Mouse (Mus musculus) cerebellum, adult 9-11 months (tissue): ENCODE measurements around the gene Snrnp70.
"Not testable (repeated sequence)": the region's sequence is repeated elsewhere in the genome, so short reads cannot be mapped to it uniquely, and the experiment has no call there.

ENCODE experiments used
- DNase-seq: peaks from one replicate; pipeline ENCODE4 v3.0.0; 2022

The Snrnp70 gene

DNA sequence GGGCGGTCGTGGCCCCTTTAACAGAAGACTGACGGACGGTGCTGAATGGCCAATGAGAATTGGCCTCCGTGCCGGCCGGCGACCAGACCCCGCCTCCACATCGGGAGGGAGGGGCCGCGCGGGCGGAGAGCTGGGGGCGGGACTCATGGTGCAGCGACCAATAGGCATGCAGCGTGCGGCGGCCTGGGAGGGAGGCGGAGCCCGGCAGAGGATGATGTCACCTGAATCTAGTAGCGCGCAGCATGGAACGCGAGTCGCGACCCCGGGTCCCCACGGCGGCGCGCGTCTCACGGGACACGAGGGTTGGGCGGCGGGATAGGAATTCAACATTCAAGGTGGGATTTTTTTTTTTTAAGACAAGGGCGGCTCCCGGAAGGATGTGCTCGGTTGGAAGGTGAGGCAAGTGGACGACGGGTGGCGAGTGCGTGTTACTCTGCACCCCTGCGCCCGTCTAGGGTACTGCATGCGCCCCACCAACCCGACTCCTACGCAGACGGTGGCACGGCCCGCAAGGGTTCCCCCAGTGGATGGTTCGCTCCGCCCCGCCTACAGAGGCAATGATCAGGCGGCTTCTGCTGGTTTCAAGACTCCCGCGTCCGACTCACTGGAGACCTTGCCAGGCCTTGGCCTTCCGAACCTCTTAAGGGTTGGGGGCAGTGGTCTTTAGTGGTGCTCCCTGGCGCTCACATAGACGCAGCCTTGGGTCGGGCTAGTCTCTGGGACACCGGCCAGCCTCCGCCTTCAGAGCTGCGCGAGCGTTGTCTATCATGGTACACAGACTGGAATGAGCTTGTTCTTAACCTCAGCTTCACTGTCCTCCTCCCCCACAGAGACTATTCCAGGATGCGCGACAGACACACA is 28.3 kb downstream of the Snrnp70 start:
- peak; percentile 99 for DNase-seq

- DNase-seq: no peak
Measured at GRCm38 (mm10) chr7:45366652-45367019, 28.9 kb downstream of the Snrnp70 start, which contains the start of gene Ppfia3. TSS of gene Ppfia3 (minus strand) at chr7:45367019.

DNA sequence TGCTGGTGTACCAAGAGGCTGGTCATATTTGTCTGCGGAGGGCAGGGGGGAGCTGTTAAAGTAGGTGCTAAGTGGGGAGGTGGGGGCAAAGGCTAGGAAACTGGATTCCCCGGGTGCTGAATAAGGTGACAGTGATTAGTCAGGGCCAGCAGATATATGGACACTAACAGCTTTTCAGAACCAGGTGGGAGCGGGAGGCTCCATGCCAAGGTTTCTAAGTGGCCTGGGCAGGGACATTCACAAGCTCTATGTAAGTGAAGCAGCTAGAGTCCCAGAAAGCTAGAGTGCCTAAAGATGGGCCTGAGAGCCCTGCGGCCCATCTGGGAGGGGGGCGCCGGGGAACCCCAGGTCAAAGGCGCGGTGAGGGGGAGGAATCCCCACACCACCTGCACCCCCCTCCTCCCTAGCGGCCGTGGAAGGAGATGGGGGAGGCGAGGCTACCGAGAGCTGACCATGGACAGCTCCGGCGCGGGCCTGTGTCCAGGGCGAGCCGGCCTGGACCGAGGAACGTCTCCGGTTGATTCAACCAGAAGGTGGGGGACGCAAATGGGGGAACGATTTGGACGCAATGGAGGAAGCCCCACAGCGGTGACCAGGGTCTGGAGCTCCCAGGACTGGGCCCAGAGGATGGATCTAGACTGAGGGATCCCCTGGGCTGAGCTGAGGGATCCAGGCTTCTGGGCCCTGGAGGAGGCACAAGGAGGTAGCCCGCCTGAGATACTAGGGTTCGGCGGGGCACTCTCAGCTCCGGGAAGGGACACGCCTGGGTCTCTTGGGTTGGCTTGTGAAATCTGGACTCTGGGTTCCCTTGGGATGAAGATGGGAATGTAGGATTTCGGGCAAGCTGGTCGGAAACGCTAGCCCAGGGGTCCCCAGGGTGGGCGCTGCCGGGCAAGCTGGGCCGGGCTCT is 29.5 kb downstream of the Snrnp70 start:
- peak; percentile 82 for DNase-seq

GRCm38 (mm10) chr7:45363983-45364382 is 31.6 kb downstream of the Snrnp70 start:
- peak; percentile 53 for DNase-seq

DNA sequence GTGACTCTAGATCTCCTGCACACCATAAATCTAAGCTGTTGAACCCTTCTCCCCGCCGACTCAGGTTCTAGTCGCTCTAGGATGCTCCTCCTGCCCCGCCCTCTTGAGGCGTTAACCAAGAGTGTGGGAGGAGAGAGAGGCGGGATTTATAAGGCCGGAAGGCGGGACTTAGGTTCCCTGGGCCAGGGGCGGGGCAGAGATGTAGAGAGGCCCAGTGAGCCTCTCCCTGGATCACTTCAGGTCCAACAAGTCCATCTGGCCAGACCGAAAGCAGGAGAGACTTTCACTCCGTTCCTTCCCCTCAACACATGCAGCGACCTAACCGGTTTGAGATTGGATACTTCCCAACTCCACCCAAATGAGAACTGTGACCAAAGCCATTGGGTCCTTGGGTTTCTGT is 32.7 kb downstream of the Snrnp70 start:
- peak; percentile 90 for DNase-seq

GRCm38 (mm10) chr7:45361243-45361804 is 34.2 kb downstream of the Snrnp70 start:
- peak; percentile 94 for DNase-seq

- peak; percentile 75 for DNase-seq
Measured at GRCm38 (mm10) chr7:45360404-45361125, 35.0 kb downstream of the Snrnp70 start.

- DNase-seq: not testable (repeated sequence)
Measured at GRCm38 (mm10) chr7:45359081-45359480, 36.5 kb downstream of the Snrnp70 start.

GRCm38 (mm10) chr7:45356087-45356486 is 39.5 kb downstream of the Snrnp70 start:
- DNase-seq: no peak

DNA sequence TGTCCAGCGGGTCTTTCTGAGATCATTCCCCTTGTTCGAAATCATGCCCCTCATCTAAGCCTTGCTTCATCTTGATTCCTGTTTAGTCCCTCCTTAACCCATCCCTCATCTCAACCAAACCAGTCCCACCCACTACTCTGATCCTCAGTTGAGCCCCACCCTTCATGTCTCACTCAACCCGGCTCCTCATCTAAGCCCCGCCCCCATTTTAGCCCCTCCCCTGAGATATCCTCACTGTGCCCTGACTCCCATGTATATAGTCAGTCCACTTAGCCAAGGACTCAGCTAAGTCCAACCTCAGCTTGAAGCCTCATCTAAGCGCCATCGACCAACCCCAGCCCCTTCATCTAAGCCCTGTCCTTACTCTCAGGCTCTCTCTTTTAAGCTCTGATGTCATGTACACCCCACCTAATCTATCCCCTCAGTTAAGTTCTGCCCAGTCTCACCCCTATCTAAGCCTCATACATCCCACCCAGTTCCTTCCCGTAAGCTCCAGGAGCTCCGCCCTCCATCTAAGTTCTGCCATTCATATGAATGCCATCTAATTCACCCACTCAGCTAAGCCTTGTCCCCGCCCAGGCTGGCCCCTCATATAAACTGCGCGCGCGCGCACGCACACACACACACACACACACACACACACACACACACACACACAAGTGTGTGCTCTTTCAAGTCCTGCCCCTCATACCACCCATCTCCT is 40.1 kb downstream of the Snrnp70 start:
- DNase-seq: no peak

DNA sequence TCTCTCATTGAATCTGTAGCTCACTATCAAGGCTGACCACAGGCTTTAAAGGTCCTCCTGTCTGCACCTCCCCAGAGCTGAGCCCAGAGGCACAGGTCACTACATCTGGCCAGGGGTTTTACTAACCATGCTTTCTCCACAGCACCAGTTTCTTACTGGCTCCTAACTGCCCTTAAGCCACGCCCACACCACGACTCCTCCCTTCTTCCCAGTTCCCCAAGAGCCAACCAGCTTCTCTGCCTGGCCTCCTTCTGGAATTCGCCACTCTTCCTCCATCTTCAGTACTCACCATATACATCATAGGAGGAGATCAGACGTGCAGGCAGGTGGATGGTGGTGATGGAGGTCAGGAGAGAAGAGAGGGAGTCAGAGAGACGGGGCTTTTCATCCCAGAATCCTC is 42.5 kb downstream of the Snrnp70 start:
- DNase-seq: no peak

DNA sequence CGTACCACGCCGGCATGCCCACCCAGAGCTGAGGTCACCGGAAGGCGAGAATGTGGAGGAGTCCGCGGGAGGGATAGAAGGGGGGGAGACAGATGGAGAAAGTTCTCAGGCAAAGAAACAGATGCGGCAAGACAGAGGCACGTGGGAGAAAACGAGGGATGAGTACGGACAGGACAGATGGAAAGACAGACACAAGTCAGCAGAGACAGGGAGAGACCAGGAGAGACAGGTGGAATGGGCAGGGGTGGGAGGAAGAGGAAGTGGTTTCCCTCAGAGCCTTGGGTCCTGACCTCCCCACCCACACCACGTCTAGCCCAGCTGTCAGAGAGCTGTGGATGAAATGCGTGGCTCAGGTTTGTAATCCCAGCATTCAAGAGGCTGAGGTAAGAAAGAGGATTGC is 48.6 kb downstream of the Snrnp70 start:
- peak; percentile 21 for DNase-seq

GRCm38 (mm10) chr7:45343543-45343942 is 52.0 kb downstream of the Snrnp70 start:
- DNase-seq: no peak

DNA sequence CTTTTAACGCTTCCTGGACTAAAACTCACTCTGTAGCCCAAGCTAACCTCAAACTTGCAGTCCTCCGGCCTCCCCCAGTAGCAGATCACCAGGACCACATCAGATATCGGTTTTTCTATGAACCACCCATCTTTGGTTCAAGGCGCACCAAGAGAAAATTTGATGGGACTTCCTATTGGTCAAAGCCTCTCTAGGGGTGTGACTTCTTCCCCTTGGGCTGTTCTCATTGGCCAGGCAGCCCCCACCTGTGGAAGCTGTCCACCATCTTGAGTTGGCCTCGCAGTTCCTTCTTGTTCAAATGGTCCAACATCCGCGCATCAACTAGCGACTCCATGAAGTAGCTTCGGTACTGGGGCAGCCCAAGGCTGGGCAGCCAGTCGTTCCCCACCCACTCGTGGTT is 53.5 kb downstream of the Snrnp70 start:
- no peak for DNase-seq

DNA sequence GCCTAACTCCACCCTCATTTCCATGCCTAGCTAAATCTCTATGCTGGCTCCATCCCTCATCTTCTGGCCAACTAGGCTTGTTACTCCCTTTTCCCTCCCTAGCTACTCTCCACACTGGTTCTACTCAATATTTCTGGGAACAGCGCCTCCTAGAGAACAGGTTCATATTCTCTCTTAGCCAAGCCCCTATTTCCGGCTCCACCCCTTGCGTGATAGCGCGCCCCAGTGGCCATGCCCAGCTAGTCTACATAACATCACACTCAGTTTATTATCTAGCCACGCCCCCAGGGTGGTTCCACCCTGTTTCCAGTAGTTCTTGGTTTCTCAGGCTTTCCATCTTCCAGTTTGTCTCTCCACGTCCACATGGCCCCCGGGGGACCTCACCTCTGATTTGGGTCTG is 54.2 kb downstream of the Snrnp70 start:
- peak; percentile 76 for DNase-seq

GRCm38 (mm10) chr7:45340669-45341068 is 54.9 kb downstream of the Snrnp70 start:
- DNase-seq: peak; percentile 56

GRCm38 (mm10) chr7:45340066-45340442 is 55.5 kb downstream of the Snrnp70 start:
- no peak for DNase-seq

GRCm38 (mm10) chr7:45339410-45340065 is 56.0 kb downstream of the Snrnp70 start:
- peak; percentile 83 for DNase-seq

DNA sequence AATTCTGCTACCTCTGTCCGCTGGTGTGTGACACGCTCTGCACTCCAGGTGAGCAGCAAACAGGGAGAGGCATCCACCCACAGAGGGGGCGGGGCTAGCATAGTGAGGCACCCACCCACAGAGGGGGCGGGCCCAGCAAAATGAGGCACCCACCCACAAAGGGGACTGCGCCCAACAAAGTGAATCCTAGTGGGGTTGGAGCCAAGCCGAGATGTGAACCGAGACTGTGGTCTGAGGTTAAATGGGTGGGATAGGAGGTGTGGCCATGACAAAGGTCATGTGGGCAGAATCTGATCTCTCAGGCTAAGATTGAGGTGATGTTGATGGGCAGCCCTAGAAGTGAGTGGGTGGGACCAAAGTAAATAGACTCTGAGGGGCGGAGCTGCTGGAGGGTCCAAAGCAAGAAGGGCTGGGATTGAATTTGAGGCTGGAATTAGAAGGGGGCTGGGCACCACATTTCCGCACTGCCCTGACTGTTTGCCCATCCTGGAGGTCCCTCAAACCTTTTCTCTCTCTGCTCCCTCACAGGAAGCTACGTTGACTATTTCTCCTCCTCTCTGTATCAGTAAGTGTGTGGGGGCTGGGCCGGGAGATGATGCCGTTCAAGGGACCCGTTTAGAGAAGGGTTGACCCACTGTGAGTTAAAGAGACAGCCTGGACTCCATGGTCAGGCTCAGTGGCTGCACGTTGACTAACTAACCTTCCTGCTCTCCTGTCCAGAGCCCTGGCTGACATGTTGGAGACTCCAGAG is 57.2 kb downstream of the Snrnp70 start:
- peak; percentile 66 for DNase-seq

GRCm38 (mm10) chr7:45337469-45337868 is 58.1 kb downstream of the Snrnp70 start:
- peak; percentile 49 for DNase-seq

DNA sequence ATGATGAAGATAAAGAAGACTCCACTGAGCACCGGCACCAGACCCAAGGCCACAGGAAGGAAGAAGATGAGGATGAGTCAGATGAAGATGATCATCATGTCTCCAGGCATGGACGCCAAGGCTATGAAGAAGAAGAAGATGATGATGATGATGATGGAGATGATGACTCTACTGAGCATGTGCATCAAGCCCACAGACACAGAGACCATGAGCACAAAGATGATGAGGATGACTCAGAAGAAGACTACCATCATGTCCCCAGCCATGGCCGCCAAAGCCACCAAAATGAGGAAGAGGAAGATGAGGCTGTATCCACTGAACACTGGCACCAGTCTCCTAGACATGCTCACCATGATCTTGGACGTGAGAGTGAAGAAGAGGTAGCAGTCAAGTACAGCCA is 59.2 kb downstream of the Snrnp70 start:
- no peak for DNase-seq
